Mouse (Mus musculus) right cerebral cortex, postnatal 10 days (tissue): ENCODE measurements around the gene Gm20696.

Source experiments
- DNase-seq, 2 experiments: peaks; one replicate each; pipeline ENCODE4 v3.0.0; 2021; ENCODE audit warnings: low spot score in 2 of 2

Gm20696 gene

DNA sequence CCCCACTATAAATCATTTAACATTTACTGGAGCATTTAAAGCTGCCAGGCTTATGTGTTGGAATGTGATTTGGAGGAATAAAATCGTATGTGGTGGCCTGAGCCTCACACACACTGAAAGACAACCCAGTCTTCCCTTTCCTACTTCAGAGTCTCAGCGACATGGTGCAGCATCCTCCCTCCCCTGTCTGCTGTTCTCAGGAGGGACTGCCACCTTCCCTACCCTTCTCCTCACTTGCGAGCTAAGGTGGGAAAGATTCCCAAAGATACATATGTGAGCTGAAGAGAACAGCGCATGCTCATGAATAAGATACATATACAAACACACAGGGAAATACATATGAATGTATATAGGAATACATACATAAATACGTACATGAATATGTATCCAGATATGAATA lies 333.5 kb downstream of the Gm20696 start:
- no peak for DNase-seq

DNA sequence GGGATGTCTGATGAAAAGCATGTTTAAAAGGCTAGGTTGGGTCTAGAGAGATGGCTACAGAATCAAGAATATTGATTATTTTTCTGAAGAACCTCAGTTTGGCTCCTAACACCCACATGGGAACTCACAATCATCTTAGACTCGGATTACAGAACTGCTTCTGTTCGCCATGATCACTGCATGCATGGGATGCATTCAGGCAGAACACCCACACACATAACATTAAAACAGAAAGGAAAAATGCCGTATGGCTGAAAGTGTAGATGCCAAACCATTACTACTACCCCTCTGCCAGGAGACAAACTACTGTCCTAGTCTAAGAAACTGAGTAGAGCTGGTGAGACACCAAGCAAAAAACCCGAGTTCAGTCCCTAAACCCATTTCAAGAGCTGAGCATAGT lies 336.4 kb downstream of the Gm20696 start:
- DNase-seq = no peak

DNA sequence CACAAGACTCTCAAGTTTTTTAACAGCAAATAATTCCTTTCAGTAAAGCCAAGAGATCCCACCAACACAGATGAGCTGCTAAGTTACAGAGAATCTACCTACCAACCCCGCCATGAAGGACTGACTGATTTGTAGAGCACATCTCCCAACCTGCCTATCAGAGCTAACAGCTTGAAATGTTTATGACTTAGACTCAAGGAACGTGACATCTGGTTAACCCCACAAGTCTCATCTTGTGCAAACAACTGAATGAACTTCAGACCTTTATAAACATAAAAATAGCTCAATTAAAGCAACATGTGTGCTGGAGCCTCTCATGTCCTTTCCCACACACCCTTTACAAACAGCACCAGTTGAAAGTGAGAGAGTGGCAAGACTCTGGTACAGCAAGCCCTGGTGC lies 338.0 kb downstream of the Gm20696 start:
- DNase-seq = no peak

DNA sequence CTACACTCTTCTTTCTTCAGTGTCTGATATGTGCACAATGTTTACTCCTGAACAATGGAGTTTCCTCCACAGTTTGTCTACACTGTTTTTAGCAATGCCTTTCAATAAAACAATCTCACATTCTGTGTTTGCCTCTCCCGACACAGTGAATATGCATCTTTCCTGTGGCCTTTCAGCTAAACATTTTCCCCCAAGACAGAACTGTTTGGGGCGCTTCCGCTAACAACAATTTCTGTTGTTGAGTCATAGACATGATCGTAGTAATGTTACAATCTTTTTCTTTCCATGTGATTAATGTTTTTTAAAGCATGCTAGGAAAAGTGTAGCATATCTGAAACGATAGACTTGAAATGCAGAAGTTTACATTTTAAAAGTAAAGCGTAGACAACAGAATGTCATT lies 338.5 kb downstream of the Gm20696 start:
- no peak for DNase-seq

DNA sequence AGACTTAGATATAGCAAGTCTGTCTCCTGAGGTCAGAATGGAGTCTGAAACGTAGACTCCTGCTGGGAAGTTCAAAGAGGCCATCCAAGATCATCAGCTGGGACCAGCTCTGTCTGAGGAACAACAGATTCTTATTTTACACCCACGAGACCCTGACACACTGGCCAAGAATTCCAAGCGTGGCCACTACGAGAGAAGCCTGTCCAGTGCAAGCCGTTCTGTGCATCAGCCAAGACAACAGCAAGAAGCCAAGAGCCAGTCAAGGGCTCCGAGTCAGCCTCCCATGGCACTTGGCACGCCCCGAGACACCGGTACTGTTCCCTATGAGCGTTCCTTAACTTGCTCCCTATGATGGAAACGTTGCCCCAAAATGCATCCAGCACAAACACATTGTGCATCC lies 338.9 kb downstream of the Gm20696 start:
- DNase-seq = no peak

DNA sequence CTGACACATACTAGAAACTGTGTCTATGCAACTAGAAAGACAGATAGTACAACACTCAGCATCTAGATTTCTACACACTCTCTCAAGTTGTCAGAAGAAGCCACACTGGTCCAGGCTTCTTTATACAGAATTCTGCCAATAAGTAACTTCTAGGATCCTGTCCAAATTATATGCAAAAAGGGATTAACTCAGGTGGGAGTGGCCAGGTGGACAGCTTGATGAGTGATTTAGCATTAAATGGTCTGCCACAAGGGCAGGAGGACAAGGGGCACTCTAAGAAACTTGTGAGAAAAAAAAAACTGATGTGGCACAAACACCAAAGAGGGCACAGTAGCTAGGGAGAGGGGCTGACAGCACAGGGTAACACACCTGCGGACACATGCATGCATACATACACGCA lies 340.7 kb downstream of the Gm20696 start:
- no peak for DNase-seq

DNA sequence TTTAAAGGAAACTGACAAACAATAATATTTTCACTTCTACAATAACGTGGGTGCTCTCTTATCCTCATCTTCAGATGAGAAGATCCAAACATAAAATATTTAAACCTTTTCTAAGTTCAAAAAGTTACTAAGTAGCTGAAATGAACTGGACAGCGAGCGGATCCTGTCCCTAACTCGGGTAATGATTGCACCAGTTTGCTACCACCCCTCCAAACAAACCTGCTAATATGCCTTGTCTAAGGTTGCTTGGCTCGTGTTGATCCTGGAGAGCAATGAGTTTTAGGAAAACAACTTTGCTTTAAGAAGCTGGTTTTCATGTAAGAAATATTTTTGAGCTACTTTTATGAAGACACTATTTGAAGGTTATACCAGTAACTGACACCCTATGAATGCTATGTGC lies 341.1 kb downstream of the Gm20696 start:
- no peak for DNase-seq

DNA sequence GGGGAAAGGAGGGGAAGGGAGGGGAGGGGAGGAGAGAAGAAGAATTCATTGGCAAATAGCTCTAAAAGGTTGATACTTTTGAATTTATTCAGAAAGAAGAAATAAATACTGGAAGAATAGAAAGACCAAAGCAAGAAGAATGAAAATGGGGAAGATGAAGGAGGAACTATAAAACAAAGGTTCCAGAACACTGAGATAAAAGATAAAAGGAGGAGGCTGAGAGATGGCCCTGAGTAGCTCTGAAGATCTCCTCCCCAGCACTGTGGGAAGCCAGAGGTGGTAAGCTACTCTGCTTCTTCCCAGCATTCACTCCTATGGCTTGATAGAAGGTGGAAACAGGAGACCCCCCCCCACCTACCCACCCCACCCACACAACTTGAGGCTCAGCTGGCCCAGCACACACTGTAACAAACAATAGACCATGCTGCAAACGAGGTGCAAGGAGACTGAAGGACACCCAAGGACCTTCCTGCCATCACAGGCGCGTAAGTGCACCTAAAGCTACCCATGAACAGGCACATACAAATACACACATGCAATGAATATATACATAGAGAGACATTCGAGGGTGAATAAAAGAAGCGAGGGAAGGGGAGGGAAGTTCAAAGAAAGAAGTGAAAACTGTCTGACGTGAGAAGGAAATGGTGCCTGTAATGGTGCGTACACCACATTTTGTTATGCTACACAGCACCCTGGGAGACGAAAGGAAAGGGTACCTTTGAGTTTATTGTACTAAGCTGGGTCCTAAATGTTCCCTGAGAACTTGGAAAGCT lies 344.3 kb downstream of the Gm20696 start:
- DNase-seq = no peak

DNA sequence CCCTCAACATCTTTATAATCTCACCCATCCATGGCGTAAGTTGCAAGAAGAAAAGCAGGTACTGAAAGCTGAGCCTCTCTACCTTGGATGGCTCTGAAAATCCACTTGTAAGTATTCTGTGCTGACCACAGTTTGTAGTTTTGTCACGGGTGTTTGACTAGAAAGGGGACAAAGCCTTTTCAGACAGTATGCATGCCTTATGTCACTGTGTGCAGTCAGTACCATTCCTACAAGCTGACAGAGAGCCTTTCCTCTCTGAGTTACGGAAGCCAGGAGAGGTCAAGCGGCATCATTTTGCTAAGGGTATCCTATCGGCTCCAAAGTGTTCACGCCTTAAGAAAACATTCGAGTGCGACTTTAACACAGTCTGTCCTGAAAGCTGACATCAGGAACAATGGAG lies 346.2 kb downstream of the Gm20696 start:
- no peak for DNase-seq

DNA sequence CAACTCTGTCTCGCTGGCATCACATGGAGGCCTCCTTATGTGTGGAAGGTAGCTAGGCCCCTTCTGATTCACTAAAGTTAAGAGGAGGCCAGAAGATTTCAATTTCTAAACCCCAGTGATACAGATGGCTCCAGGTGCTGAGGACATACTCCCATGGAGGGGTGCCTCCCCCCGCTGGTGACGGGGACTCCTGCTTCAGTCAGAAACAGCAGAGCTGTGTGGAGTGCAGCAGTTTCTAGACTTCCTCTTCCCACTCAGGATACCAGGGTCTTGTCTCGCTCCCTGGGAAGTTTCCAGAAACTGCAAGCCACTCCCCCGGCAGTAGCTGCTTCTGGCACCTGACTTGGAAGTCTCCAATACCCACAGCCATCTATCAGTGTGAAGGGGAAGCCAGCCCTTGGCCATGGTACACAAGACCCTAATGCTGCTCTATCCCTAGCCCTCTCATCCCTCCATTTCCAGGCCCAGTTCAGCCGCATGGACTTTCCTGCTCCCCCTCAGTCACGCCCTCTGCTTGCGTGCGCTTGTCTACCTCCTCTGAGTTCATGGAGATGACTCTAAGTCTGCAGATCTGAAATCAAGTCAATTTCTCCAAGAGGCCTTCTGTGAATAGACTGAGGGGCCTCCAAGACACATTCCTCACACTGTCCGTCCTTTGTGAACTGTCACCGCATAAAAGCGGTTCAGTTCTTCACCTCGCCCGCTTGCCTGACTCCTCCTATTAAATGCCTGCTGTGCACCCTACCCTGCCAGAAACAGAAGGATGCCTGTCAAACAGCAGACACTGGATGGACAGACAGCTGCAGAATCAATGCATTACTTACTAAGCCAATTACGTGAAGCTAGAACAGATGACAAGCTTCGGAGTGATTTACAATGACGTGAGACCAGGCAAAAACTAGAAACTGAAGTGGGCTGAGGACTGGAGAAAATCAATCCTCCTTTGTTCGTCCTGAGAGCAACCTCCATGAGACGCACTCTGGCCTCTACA lies 346.9 kb downstream of the Gm20696 start:
- DNase-seq = no peak

DNA sequence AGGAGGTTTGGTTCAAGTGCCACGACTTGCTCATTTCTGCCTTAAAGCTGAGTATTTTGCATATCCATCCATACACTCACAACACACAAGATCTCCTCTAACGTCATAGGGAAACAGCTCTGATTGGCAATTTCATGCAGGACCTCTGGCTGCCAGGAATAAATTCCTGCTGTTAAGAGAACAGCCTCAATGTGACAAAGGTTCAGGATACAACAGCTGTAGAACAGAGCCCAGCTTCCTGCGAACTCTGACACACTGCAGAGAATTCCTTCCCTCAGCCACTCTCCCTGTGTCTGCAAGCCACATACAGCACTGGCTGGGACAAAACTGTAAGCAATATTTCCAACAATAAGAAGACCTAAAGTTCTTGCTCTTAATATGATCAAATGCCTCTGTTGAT lies 351.9 kb downstream of the Gm20696 start:
- no peak for DNase-seq

DNA sequence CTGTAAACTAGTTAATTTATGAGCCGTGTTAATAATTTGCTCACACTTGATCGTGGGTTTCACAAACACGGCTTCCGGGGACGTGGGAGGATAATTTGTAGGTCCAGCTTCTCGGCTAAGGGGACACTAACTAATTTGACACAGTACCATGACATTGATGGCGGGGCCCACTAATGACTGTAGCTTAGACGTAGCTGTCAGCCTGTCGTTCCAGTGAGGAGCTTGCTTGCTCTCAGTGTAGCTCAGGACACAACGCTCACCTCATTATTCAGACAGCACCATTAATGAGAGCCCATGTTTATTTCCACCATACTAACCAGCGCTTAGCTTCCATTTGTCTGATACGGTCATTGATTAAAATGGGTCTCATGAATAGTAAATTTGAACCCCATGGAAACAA lies 356.1 kb downstream of the Gm20696 start:
- DNase-seq = no peak

DNA sequence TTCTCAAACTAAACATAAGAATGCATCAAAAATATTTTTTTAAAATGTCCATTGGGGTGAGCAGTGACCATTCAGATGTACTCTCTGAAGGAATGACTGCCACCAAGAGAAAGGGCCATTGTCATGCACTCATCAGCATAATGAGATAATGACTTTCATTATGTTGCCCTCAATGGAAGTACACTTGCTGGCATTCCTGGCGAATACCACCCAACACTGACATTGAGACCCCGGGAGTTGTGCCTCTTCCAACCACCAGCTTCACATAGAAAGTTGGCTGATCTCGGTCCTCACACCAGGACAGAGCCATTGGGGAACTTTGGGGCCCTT lies 356.5 kb downstream of the Gm20696 start:
- DNase-seq = no peak

DNA sequence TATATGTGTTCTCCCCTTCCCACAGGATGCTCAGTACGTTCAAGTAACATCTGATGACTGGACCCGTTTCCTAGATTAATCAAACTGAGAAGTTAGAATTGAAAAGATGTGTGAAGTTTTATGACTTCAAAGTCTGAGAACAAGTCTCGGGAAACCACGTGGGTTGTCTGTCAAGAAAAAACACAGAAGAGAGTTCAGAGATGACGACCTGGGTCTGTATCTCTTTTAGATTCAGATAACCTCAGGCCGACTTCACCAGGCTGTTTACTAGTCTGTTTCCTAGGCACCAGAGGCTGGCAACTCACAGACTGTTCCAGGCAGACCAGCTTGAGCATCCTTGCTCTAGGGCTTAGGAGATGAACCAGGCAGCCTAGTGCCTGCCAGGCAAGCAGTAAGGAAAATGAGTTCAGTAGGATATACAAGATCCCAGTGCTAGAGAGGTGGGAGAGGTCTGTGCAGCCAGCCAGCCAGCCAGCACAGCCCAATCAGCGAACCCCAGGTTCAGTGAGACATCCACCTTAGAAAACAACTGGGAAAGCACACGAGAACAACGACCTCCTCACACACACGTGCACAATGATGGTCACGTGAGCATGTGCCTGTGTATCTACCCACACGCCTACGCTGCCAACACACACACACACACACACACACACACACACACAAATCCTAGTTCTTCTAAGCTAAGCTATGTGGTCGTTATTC lies 357.0 kb downstream of the Gm20696 start:
- no peak for DNase-seq

DNA sequence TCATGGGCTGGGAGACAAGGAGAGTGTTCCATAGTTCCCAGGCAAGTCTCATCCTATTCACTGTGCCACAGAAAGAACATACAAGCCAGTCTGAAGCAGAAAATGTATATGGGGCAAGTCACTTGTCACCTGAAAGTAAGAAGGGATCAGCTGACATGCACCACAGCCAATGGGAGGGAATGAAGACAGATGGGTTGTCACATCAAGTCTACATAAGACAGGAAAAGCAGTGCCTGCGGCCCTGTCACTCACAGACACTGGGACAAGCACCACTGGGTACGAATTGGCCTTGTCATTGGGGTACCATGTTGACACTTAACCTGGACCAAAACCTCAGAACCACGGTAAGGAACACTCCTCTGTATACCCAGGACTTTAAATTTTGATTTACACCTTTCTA lies 360.8 kb downstream of the Gm20696 start:
- DNase-seq = no peak

DNA sequence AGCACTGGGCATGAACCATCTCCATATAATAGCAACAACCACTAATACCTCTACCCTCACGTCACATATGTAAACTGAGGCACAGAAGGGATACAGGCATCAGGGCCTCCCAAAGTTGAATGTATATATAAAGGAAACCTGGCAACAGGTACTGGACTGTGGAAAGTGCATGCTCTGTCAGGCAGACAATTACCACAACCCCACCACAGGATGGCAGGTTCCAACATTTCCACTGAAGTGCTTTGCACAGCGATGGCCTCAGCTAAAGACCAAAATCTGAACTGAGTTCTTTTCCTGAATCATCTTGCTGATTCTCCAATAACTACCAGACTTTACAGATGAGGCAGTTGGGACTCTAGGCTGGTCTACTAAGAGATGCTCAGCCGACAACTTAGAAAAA lies 361.4 kb downstream of the Gm20696 start:
- no peak for DNase-seq

DNA sequence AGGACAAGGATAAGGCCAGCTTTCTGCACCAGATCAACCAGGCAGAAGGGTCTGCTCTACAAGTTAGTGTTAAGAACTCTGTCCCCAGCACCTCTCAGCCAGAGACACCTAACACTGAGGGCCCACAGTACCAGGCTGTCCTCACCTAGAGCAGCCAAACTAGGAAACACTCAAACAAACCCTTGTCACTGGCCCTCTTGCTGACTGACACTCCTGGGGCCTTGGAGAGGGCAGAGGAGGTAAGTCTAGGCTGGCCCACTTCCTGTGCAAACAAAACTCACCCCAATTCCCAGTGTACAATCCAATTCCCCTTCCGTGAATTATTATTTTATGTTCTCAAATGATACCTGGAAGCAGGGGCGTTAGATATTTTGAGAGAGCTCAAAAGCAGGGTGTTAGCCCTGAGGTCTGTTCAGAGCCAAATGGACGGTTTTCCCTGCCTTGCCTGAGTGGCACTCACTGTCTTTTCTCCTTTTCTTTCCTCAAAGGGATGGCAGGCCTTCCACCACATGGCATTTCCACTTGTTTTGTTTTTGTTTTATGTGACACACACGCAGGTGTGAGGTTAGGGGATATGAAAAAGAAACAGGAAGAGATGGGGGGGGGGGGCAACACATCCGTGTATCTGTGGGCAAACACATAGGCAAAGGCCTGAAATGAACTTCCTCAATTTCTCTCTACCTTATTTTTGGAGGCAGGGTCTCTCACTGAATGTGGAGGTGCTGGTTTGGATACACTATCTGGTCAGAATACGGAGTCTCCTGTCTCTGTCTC lies 363.7 kb downstream of the Gm20696 start:
- no peak for DNase-seq

DNA sequence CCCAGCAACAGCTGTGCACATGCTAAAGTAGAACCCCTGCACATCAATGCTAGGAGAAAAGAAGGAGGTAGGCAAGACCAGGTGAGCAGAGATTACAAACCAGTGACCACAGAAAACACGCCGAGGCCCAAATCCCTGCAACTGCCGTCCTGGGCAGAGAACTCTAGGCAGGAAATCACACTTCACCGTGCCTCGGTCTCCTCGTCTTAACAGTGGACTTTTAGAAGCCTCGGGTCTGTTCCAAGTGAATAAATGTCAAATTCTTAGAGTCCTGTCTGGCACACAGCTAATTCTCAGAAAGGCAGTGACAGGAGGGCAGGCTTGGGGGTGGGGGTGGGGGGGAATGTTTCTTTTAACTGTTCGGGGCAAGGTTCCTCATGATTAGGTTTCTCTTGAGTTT lies 364.7 kb downstream of the Gm20696 start:
- no peak for DNase-seq

DNA sequence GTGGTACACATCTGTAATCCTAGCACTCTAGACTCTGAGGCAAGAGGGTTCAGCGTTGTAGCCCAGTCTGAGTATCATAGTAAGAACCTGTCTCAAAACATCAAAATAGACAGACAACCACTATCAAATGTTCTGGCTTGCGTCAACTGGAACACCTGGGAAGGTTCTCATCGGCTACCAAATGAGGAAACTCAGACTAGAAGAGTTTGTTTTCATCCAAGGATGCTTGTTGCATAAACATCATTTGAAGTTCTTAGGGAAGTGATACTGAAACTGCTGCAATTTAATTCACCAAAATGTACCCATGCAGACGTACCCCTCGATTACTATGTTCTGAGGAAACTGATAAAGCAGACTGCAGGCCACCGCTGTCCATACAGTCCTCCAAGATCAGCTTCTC lies 366.4 kb downstream of the Gm20696 start:
- no peak for DNase-seq

DNA sequence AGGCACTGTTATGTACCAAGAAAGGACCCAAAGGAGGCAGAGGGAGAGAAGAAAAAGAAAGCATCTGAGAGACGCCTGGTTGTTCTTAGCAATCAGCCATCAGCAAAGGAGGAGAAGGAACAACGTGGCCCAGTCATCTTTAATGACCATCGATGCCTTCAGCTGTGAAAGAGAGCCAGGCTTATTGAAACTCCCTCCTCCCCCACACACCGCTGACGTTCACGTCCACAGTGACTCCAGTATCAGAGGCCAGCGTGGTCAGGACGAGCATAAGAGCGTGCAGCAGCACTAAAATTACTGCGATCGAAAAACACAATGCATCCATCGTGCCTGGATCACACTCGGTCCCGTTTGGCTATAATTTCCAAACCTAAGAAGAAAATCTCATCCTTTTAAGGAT lies 367.4 kb downstream of the Gm20696 start:
- DNase-seq = no peak

DNA sequence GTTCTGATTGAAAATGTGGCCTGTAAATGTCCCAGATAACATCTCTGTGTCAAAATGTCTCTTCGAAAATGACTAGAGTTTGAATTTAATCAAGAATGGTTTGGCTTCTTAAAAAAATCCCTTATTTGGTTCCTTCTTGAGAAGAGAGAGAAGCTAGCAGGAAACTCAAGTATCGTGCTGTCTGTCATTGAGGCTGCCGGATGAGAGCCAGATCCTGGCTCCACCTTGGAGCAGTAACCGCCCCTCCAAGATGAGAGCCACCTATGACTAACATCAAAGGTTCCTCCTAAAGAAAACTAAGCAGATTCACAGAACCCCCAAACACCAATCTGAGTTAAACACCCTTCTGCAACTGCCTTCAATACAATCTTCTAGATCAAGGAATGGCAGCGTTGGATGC lies 369.1 kb downstream of the Gm20696 start:
- DNase-seq = no peak

DNA sequence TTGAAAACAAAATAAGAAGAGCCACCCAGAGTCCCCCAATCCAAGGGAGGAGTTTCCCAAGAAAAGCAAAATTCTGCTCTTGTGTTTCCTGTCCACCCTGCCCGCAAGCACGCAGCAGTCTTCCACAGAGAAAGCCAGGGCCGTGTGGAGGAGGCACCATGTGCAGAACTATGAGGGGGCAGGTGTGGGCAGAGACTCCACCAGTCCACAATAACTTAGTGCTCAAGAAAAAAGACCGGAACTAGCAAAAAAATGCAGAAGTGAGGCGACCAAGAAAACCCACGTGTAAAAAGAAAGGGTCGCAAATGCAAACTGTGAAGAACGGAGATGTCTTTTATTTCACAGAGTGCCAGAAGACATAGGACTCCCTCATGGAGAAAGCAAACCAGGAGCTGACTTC lies 371.1 kb downstream of the Gm20696 start:
- DNase-seq = no peak
